Mouse (Mus musculus) frontal cortex, adult 2 months (tissue): ENCODE measurements around the gene Pkp3. TPM values are rescaled to one million over a fixed set of nuclear protein-coding genes. Genes with fewer than 3 reads are reported as not detected.

Experiments used
- DNase-seq, 2 experiments: peaks; one replicate each; pipeline ENCODE4 v3.0.0; 2022; ENCODE audit warnings: low spot score in 1 of 2; ENCODE audit errors: extremely low spot score in 1 of 2
- polyA plus RNA-seq: library from polyadenylated mRNA; depleted of rRNA; stranded (reverse); fragments of >200 nt; gene quantifications from 2 replicates; pipeline ENCODE4 v1.2.3, GENCODE M21; 2012

Pkp3 gene
- polyA plus RNA-seq, 1 experiment: 0.22 TPM

GRCm38 (mm10) chr7:141055785-141056184, 22.2 kb upstream of the Pkp3 start:
- DNase-seq: no peak

GRCm38 (mm10) chr7:141056976-141057375, 21.0 kb upstream of the Pkp3 start:
- DNase-seq: no peak

- no peak for DNase-seq
These were observed 20.5 kb upstream of the Pkp3 start for GRCm38 (mm10) chr7:141057541-141057940.

- DNase-seq: no peak
These were observed 19.2 kb upstream of the Pkp3 start for GRCm38 (mm10) chr7:141058601-141059341.

- no peak for DNase-seq
These were observed 18.1 kb upstream of the Pkp3 start for GRCm38 (mm10) chr7:141059929-141060328.

- peak; percentile 90 to 96 for DNase-seq
These were observed 17.4 kb upstream of the Pkp3 start, which contains the start of gene B4galnt4 for GRCm38 (mm10) chr7:141060426-141061242. Gene B4galnt4 (plus strand): TSS chr7:141061104.

GRCm38 (mm10) chr7:141061269-141061692, 16.7 kb upstream of the Pkp3 start:
- DNase-seq: no peak

- no peak for DNase-seq
These were observed 15.5 kb upstream of the Pkp3 start for GRCm38 (mm10) chr7:141062525-141062924.

- DNase-seq: peak in 1 of 2 experiments; percentile 48
These were observed 14.7 kb upstream of the Pkp3 start for GRCm38 (mm10) chr7:141063353-141063752.

GRCm38 (mm10) chr7:141064175-141064574, 13.8 kb upstream of the Pkp3 start:
- no peak for DNase-seq

GRCm38 (mm10) chr7:141064576-141064975, 13.4 kb upstream of the Pkp3 start:
- no peak for DNase-seq

- DNase-seq: no peak
These were observed 9.7 kb upstream of the Pkp3 start for GRCm38 (mm10) chr7:141068351-141068750.

- DNase-seq: peak in 1 of 2 experiments; percentile 91
These were observed 7.8 kb upstream of the Pkp3 start for GRCm38 (mm10) chr7:141070058-141070862.

GRCm38 (mm10) chr7:141072017-141072745, 5.8 kb upstream of the Pkp3 start:
- DNase-seq: peak in 1 of 2 experiments; percentile 55

GRCm38 (mm10) chr7:141073782-141074181, 4.2 kb upstream of the Pkp3 start:
- DNase-seq: peak in 1 of 2 experiments; percentile 45

GRCm38 (mm10) chr7:141078876-141079275, 858 bp downstream of the Pkp3 start:
- DNase-seq: no peak

- no peak for DNase-seq
These were observed 1.7 kb downstream of the Pkp3 start for GRCm38 (mm10) chr7:141079481-141080449.

GRCm38 (mm10) chr7:141087894-141088293, 9.9 kb downstream of the Pkp3 start:
- DNase-seq: no peak

- DNase-seq: no peak
These were observed 10.5 kb downstream of the Pkp3 start for GRCm38 (mm10) chr7:141088473-141088872.
